Mouse (Mus musculus) kidney, adult 8-10 months (tissue): ENCODE data around the gene I830077J02Rik.
"Not testable (repeated sequence)": the region's sequence is repeated elsewhere in the genome, so short reads cannot be mapped to it uniquely, and the experiment has no call there.

Source experiments
- DNase-seq, 2 experiments: peaks; one replicate each; pipeline ENCODE4 v3.0.0; 2022

Gene I830077J02Rik

GRCm38 (mm10) chr3:105932240-105933071, at the start of gene I830077J02Rik:
TSS of gene I830077J02Rik (minus strand) at chr3:105932664.
- DNase-seq: no peak

- DNase-seq: no peak
Observed at GRCm38 (mm10) chr3:105974174-105974573, 41.7 kb upstream of the I830077J02Rik start.

GRCm38 (mm10) chr3:105973411-105973810, 40.9 kb upstream of the I830077J02Rik start, which contains the start of gene Ovgp1:
TSS of gene Ovgp1 (plus strand) at chr3:105973711.
- no peak for DNase-seq

GRCm38 (mm10) chr3:105971831-105972446, 39.5 kb upstream of the I830077J02Rik start:
- no peak for DNase-seq

- DNase-seq: peak in 1 of 2 experiments; percentile 17
Observed at GRCm38 (mm10) chr3:105960700-105961099, 28.2 kb upstream of the I830077J02Rik start.

- DNase-seq: no peak
Observed at GRCm38 (mm10) chr3:105959999-105960398, 27.5 kb upstream of the I830077J02Rik start, which contains the start of gene Atp5f1. TSS of gene Atp5f1 (minus strand) at chr3:105960099.

GRCm38 (mm10) chr3:105959585-105959984, 27.1 kb upstream of the I830077J02Rik start:
- DNase-seq: no peak

GRCm38 (mm10) chr3:105958974-105959580, 26.6 kb upstream of the I830077J02Rik start, which contains the start of gene Wdr77:
TSS of gene Wdr77 (plus strand) at chr3:105959369.
- peak; percentile 96 for DNase-seq

- DNase-seq: no peak
Observed at GRCm38 (mm10) chr3:105958204-105958603, 25.7 kb upstream of the I830077J02Rik start.

GRCm38 (mm10) chr3:105957235-105957634, 24.8 kb upstream of the I830077J02Rik start:
- DNase-seq: no peak

GRCm38 (mm10) chr3:105951348-105951747, 18.9 kb upstream of the I830077J02Rik start:
- no peak for DNase-seq

GRCm38 (mm10) chr3:105936111-105936510, 3.6 kb upstream of the I830077J02Rik start:
- DNase-seq: no peak

GRCm38 (mm10) chr3:105935033-105935432, 2.6 kb upstream of the I830077J02Rik start:
- peak; percentile 46 to 66 for DNase-seq

- no peak for DNase-seq
Observed at GRCm38 (mm10) chr3:105933926-105934325, 1.5 kb upstream of the I830077J02Rik start.

GRCm38 (mm10) chr3:105931095-105931494, 1.4 kb downstream of the I830077J02Rik start:
- no peak for DNase-seq

GRCm38 (mm10) chr3:105929821-105930220, 2.6 kb downstream of the I830077J02Rik start:
- DNase-seq: no peak

GRCm38 (mm10) chr3:105928781-105929180, 3.7 kb downstream of the I830077J02Rik start:
- no peak for DNase-seq

GRCm38 (mm10) chr3:105928195-105928569, 4.3 kb downstream of the I830077J02Rik start:
- no peak for DNase-seq

- peak in 1 of 2 experiments; percentile 17 for DNase-seq
Observed at GRCm38 (mm10) chr3:105927561-105928194, 4.8 kb downstream of the I830077J02Rik start.

- DNase-seq: no peak
Observed at GRCm38 (mm10) chr3:105924616-105925015, 7.8 kb downstream of the I830077J02Rik start.

GRCm38 (mm10) chr3:105921959-105922358, 10.5 kb downstream of the I830077J02Rik start:
- no peak for DNase-seq

- not testable (repeated sequence) for DNase-seq
Observed at GRCm38 (mm10) chr3:105920743-105921142, 11.7 kb downstream of the I830077J02Rik start.

- DNase-seq: no peak
Observed at GRCm38 (mm10) chr3:105918355-105918745, 14.1 kb downstream of the I830077J02Rik start.
